Comparison of ENCODE assay signal across 9 mouse cellular contexts in the genomic region with DNA sequence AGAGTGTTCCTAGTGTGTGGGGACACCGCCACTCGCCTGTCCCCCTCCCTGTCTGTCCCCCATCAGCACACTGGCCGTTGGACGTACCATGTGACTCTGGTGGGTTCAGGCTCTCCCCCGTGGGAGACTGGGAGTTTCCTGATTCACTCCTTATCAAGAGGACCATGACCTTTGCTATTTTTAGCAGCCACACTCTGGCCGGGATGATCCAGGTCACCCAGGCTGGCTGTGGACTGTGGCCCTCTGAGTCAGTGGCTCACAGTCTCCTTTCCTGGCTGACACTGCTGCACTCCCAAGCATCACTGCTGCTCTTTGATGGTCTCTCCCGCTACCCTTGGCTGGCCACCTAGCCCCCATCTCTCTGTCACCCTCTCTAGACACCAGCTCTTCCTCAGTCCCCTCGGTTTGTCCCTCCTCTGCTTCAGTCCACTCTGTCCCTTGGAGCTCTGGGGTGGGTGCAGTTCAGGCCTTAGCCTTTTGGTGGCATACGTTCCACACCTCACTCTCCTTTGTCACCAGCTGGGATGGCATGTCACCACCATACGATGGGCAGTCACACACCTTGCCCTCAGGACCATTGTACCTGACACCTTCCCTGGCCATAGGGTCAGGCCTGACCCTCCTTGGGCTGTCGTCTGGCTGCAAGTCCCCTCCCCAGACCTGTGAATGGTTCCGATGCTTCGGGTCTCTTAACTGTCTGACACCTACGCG.
A peak's percentile ranks its signal among the peaks of the same experiment; 100 is the strongest.
DNase-seq lines count a peak whose midpoint lies in the region; ATAC-seq and TF ChIP-seq lines count a peak whose summit lies in the region.
"Had no signal": no experiment of that assay in that cellular context is flagged by ENCODE, and none has a peak within 500 bp of the region (broad histone marks: within the 10 kb centered on the region; RNA-seq: fewer than 3 reads in every experiment).

No protein-coding gene starts in this region.

- H3K4me2 ChIP-seq in forebrain, postnatal 0 days (ENCODE audit: low read depth): no peak overlapping the region
- no peak overlapping the region for H3K4me2 ChIP-seq in intestine, postnatal 0 days (replicated peaks; ENCODE audit: low read depth)
- no peak overlapping the region for H3K4me2 ChIP-seq in liver, postnatal 0 days (ENCODE audit: low read depth, low read length)
- H3K4me2 ChIP-seq: midbrain, embryonic 12.5 days had no signal

- peak; percentile 83 for TF ChIP-seq CTCF in forebrain, postnatal 0 days (IDR thresholded peaks at IDR 0.05; ENCODE audit: low read depth)
- peak; percentile 81 for TF ChIP-seq CTCF in intestine, postnatal 0 days (IDR thresholded peaks at IDR 0.05; ENCODE audit: low read depth)
- peak; percentile 79 for TF ChIP-seq CTCF in liver, postnatal 0 days (IDR thresholded peaks at IDR 0.05; ENCODE audit: low read depth)

- no peak for TF ChIP-seq EP300 in liver, postnatal 0 days (IDR thresholded peaks at IDR 0.05; ENCODE audit: low read depth)

- no peaks in the 10 kb centered on the region for H3K9me3 ChIP-seq in forebrain, postnatal 0 days (ENCODE audit: low read length)
- no peaks in the 10 kb centered on the region for H3K9me3 ChIP-seq in intestine, postnatal 0 days (ENCODE audit: control insufficient read depth)
- H3K9me3 ChIP-seq in liver, postnatal 0 days (ENCODE audit: low read length): no peaks in the 10 kb centered on the region
- H3K9me3 ChIP-seq: midbrain, embryonic 12.5 days had no signal

- no peaks in the 10 kb centered on the region for H3K36me3 ChIP-seq in forebrain, postnatal 0 days (ENCODE audit: insufficient read depth)
- H3K36me3 ChIP-seq in intestine, postnatal 0 days (ENCODE audit: control insufficient read depth, insufficient read depth): no peaks in the 10 kb centered on the region
- no peaks in the 10 kb centered on the region for H3K36me3 ChIP-seq in liver, postnatal 0 days (replicated peaks; ENCODE audit: insufficient read depth, low read length)
- H3K36me3 ChIP-seq: midbrain, embryonic 12.5 days had no signal

- no peaks in the 10 kb centered on the region for H3K27me3 ChIP-seq in forebrain, postnatal 0 days (ENCODE audit: insufficient read depth, low read length)
- no peaks in the 10 kb centered on the region for H3K27me3 ChIP-seq in intestine, postnatal 0 days (replicated peaks; ENCODE audit: control insufficient read depth, insufficient read depth, low read length)
- no peaks in the 10 kb centered on the region; the same call in 1 of the 2 replicates for H3K27me3 ChIP-seq in liver, postnatal 0 days (ENCODE audit: insufficient read depth, low read length)

- no peak overlapping the region for H3K4me3 ChIP-seq in forebrain, postnatal 0 days (ENCODE audit: low read depth, low read length)
- no peak overlapping the region for H3K4me3 ChIP-seq in intestine, postnatal 0 days (ENCODE audit: low read depth, low read length)
- no peak overlapping the region for H3K4me3 ChIP-seq in liver, postnatal 0 days (ENCODE audit: low read depth, low read length)
- H3K4me3 ChIP-seq: midbrain, embryonic 12.5 days had no signal

- WGBS in forebrain, postnatal 0 days: 50% methylated on average over 15 of the region's 15 CpGs
- WGBS in intestine, postnatal 0 days: 44% methylated on average over 15 of the region's 15 CpGs
- WGBS in liver, postnatal 0 days (ENCODE audit: insufficient replicate concordance): 42% methylated on average over 15 of the region's 15 CpGs

- H3K4me1 ChIP-seq in forebrain, postnatal 0 days (ENCODE audit: insufficient read depth): peaks cover 16% of the 10 kb centered on the region
- H3K4me1 ChIP-seq in intestine, postnatal 0 days (replicated peaks; ENCODE audit: control insufficient read depth, insufficient read depth, low read length): no peaks in the 10 kb centered on the region
- H3K4me1 ChIP-seq in liver, postnatal 0 days (ENCODE audit: insufficient read depth): no peaks in the 10 kb centered on the region

- peak; percentile 13 for DNase-seq in heart, adult 8-10 months (ENCODE audit: low spot score)
- no peak for DNase-seq in heart, adult 9 months (ENCODE audit: low spot score in 2 of 2)
- peak; percentile 75 for DNase-seq in brain, adult 2 months (ENCODE audit: low read depth, low spot score)
- DNase-seq in forebrain, postnatal 0 days: peak; percentile 57
- peak; percentile 66 for DNase-seq in liver, postnatal 0 days
- peak; percentile 72 for DNase-seq in retina, embryonic 14.5 days (ENCODE audit: low spot score)
- DNase-seq in spleen, postnatal 36 days (ENCODE audit: low spot score in 2 of 2): no peak

- H3K27ac ChIP-seq in forebrain, postnatal 0 days (ENCODE audit: low read depth, low read length): no peak overlapping the region
- no peak overlapping the region for H3K27ac ChIP-seq in intestine, postnatal 0 days (ENCODE audit: low read depth, low read length)
- no peak overlapping the region for H3K27ac ChIP-seq in liver, postnatal 0 days (ENCODE audit: low read depth)

- ATAC-seq in forebrain, postnatal 0 days: no peak
- ATAC-seq in intestine, postnatal 0 days: peak; percentile 81
- peak; percentile 80 for ATAC-seq in liver, postnatal 0 days

- no peak overlapping the region for H3K9ac ChIP-seq in forebrain, postnatal 0 days
- no peak overlapping the region for H3K9ac ChIP-seq in intestine, postnatal 0 days (ENCODE audit: low read depth, low read length)
- no peak overlapping the region for H3K9ac ChIP-seq in liver, postnatal 0 days (replicated peaks)

Comparison
In these comparisons a context has a peak if more than half of its experiments do, and no peak if none do; other contexts are left out.
1. DNase-seq: peak in heart, adult 8-10 months (single experiment), brain, adult 2 months (single experiment), forebrain, postnatal 0 days (single experiment), liver, postnatal 0 days (single experiment) and retina, embryonic 14.5 days (single experiment); none in heart, adult 9 months (0 of 2) and spleen, postnatal 36 days (0 of 2).
2. Peak in every context shown above with its lines, with median percentiles within 50 percentile points of each other: CTCF ChIP-seq.